Mouse (Mus musculus): ENCODE measurements at regions not wholly inside any gene's neighbourhood (a gene's known extent, or its start where the extent isn't known, plus 50 kb on each side); places are given as distances from the start of the nearest gene placed in this dataset.

DNA sequence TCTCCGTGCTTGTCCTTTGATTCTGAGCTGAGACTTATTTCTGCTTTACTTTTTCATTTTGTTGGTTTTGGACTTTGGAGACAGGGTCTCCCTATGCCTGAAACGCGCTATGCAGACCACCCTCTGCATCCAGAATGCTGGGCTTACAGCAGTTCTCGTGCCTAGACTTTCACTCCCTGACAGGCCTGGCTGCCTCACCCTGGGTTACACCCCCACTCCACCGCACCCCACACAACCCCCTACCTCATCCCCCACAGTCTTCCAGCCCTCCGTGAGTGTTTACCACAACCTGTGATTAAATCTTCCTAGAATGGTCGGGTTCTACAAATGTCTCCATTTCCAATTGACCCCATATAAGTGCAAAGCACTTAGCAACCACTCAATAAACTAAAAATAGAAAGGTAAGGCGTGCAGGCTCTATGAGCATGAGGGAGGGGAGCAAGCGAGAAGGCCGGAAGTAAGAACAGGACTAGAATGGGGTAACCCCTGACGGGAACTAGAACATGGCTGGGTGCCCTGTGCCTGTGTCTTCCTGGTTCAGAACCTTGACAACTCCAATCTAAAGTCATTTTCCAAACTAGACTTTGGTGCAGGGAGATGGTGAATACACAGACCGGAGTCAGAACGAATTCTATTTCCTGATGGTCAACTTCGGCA, 131.2 kb upstream of the Lef1 start:
- Histone ChIP-seq H3K4me2 (ENCODE audit: low read depth) (no peak overlapping the region), H3K9ac (replicated peaks) (no peak overlapping the region), H3K36me3 (replicated peaks; ENCODE audit: control insufficient read depth, insufficient read depth, low read depth) (no peaks in the 10 kb centered on the region), H3K27me3 (ENCODE audit: control insufficient read depth, insufficient read depth, low read length) (no peaks in the 10 kb centered on the region), H3K9me3 (ENCODE audit: control insufficient read depth, low read length) (no peaks in the 10 kb centered on the region), H3K27ac (no peak overlapping the region), H3K4me1 (replicated peaks; ENCODE audit: control insufficient read depth in 2 of 2, insufficient read depth in 2 of 2, low read length in 1 of 2) (no peaks in the 10 kb centered on the region), H3K4me3 (ENCODE audit: insufficient read depth in 1 of 2, low read depth in 2 of 2, low read length in 2 of 2) (no peak overlapping the region)
- TF ChIP-seq EP300 (IDR thresholded peaks at IDR 0.05; ENCODE audit: low read depth) (no peak), CTCF (IDR thresholded peaks at IDR 0.05; ENCODE audit: low read depth) (no peak)
- WGBS (ENCODE audit: insufficient replicate concordance) = 54% methylated on average over 14 of the region's 14 CpGs
- DNase-seq (ENCODE audit: low read depth in 3 of 3, low spot score in 3 of 3) = no peak
- no peak for ATAC-seq (ENCODE audit: insufficient read depth)

GRCm38 (mm10) chr3:130977921-130978700, 132.2 kb upstream of the Lef1 start:
- WGBS (ENCODE audit: insufficient replicate concordance) = 31% methylated on average over 13 of the region's 13 CpGs
- no peak for ATAC-seq (ENCODE audit: insufficient read depth)
- no peak overlapping the region for H3K9ac ChIP-seq (replicated peaks)
- no peak overlapping the region for H3K27ac ChIP-seq
- no peaks in the 10 kb centered on the region for H3K36me3 ChIP-seq (replicated peaks; ENCODE audit: control insufficient read depth, insufficient read depth, low read depth)
- H3K9me3 ChIP-seq (ENCODE audit: control insufficient read depth, low read length) = no peaks in the 10 kb centered on the region
- no peak for DNase-seq (ENCODE audit: low read depth in 3 of 3, low spot score in 3 of 3)
- no peaks in the 10 kb centered on the region for H3K27me3 ChIP-seq (ENCODE audit: control insufficient read depth, insufficient read depth, low read length)
- H3K4me1 ChIP-seq (replicated peaks; ENCODE audit: control insufficient read depth in 2 of 2, insufficient read depth in 2 of 2, low read length in 1 of 2) = no peaks in the 10 kb centered on the region
- no peak for TF ChIP-seq CTCF (IDR thresholded peaks at IDR 0.05; ENCODE audit: low read depth)
- TF ChIP-seq EP300 (IDR thresholded peaks at IDR 0.05; ENCODE audit: low read depth) = no peak
- no peak overlapping the region for H3K4me3 ChIP-seq (ENCODE audit: insufficient read depth in 1 of 2, low read depth in 2 of 2, low read length in 2 of 2)
- H3K4me2 ChIP-seq (ENCODE audit: low read depth) = no peak overlapping the region

- H3K36me3 ChIP-seq (replicated peaks; ENCODE audit: control insufficient read depth, insufficient read depth, low read depth) = no peaks in the 10 kb centered on the region
- no peaks in the 10 kb centered on the region for H3K4me1 ChIP-seq (replicated peaks; ENCODE audit: control insufficient read depth in 2 of 2, insufficient read depth in 2 of 2, low read length in 1 of 2)
- no peaks in the 10 kb centered on the region for H3K27me3 ChIP-seq (ENCODE audit: control insufficient read depth, insufficient read depth, low read length)
- no peak overlapping the region for H3K27ac ChIP-seq
- H3K9me3 ChIP-seq (ENCODE audit: control insufficient read depth, low read length) = no peaks in the 10 kb centered on the region
- no peak for DNase-seq (ENCODE audit: low read depth in 3 of 3, low spot score in 3 of 3)
- H3K4me3 ChIP-seq (ENCODE audit: insufficient read depth in 1 of 2, low read depth in 2 of 2, low read length in 2 of 2) = no peak overlapping the region
- WGBS (ENCODE audit: insufficient replicate concordance) = 53% methylated on average over 5 of the region's 5 CpGs
- no peak for ATAC-seq (ENCODE audit: insufficient read depth)
- H3K9ac ChIP-seq (replicated peaks) = no peak overlapping the region
- TF ChIP-seq EP300 (IDR thresholded peaks at IDR 0.05; ENCODE audit: low read depth) = no peak
- TF ChIP-seq CTCF (IDR thresholded peaks at IDR 0.05; ENCODE audit: low read depth) = no peak
- no peak overlapping the region for H3K4me2 ChIP-seq (ENCODE audit: low read depth)
Observed at GRCm38 (mm10) chr3:130976206-130976605, 134.1 kb upstream of the Lef1 start.

DNA sequence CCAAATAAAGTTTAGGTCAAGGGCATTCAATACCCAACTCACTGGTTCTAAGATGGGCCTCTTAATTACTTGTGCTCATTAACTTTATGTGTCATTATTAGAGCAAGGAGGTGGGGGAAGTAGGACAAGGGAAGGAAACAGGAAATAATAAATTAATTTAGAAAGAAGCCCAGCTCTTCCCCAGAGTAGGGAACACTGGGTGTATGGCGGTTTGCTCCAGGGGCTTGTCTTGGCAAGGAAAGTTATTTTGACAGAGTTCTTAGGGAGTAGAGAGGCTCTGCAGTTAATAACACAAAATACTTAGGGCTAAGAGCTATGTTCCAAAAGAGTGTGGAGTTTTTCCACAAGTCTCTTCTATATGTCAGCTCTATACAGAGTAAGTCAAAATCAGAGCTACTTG, 135.0 kb upstream of the Lef1 start:
- DNase-seq (ENCODE audit: low read depth in 3 of 3, low spot score in 3 of 3) = no peak
- no peak overlapping the region for H3K4me2 ChIP-seq (ENCODE audit: low read depth)
- no peaks in the 10 kb centered on the region for H3K27me3 ChIP-seq (ENCODE audit: control insufficient read depth, insufficient read depth, low read length)
- ATAC-seq (ENCODE audit: insufficient read depth) = no peak
- no peaks in the 10 kb centered on the region for H3K36me3 ChIP-seq (replicated peaks; ENCODE audit: control insufficient read depth, insufficient read depth, low read depth)
- no peaks in the 10 kb centered on the region for H3K4me1 ChIP-seq (replicated peaks; ENCODE audit: control insufficient read depth in 2 of 2, insufficient read depth in 2 of 2, low read length in 1 of 2)
- no peak for TF ChIP-seq EP300 (IDR thresholded peaks at IDR 0.05; ENCODE audit: low read depth)
- TF ChIP-seq CTCF (IDR thresholded peaks at IDR 0.05; ENCODE audit: low read depth) = no peak
- no peak overlapping the region for H3K27ac ChIP-seq
- H3K9me3 ChIP-seq (ENCODE audit: control insufficient read depth, low read length) = no peaks in the 10 kb centered on the region
- H3K4me3 ChIP-seq (ENCODE audit: insufficient read depth in 1 of 2, low read depth in 2 of 2, low read length in 2 of 2) = no peak overlapping the region
- 26% methylated on average over 1 of the region's 1 CpGs for WGBS (ENCODE audit: insufficient replicate concordance)
- H3K9ac ChIP-seq (replicated peaks) = no peak overlapping the region

GRCm38 (mm10) chr3:130972126-130972525, 138.1 kb upstream of the Lef1 start:
- Histone ChIP-seq H3K9me3 (ENCODE audit: control insufficient read depth, low read length) (no peaks in the 10 kb centered on the region), H3K27me3 (ENCODE audit: control insufficient read depth, insufficient read depth, low read length) (no peaks in the 10 kb centered on the region), H3K4me3 (ENCODE audit: insufficient read depth in 1 of 2, low read depth in 2 of 2, low read length in 2 of 2) (no peak overlapping the region), H3K9ac (replicated peaks) (no peak overlapping the region), H3K4me1 (replicated peaks; ENCODE audit: control insufficient read depth in 2 of 2, insufficient read depth in 2 of 2, low read length in 1 of 2) (no peaks in the 10 kb centered on the region), H3K36me3 (replicated peaks; ENCODE audit: control insufficient read depth, insufficient read depth, low read depth) (no peaks in the 10 kb centered on the region), H3K4me2 (ENCODE audit: low read depth) (no peak overlapping the region), H3K27ac (no peak overlapping the region)
- DNase-seq (ENCODE audit: low read depth in 3 of 3, low spot score in 3 of 3) (no peak), ATAC-seq (ENCODE audit: insufficient read depth) (no peak)
- WGBS (ENCODE audit: insufficient replicate concordance) = 66% methylated on average over 2 of the region's 2 CpGs
- no peak for TF ChIP-seq CTCF (IDR thresholded peaks at IDR 0.05; ENCODE audit: low read depth)
- TF ChIP-seq EP300 (IDR thresholded peaks at IDR 0.05; ENCODE audit: low read depth) = no peak

Data from liver, embryonic 14.5 days (tissue).